Mouse (Mus musculus) myocyte (in vitro differentiated cells): Measurements from ENCODE around the gene Mutyh. TPM values are rescaled to one million over a fixed set of nuclear protein-coding genes. Genes with fewer than 3 reads are reported as not detected.

Experiments
- H3K27me3 ChIP-seq: one replicate; pipeline ENCODE4 v1.6.1; 2011; ENCODE audit not compliant: control insufficient read depth, insufficient read depth, insufficient read length
- H3K36me3 ChIP-seq: one replicate; pipeline ENCODE4 v1.6.1; 2011; ENCODE audit not compliant: control insufficient read depth, insufficient read depth
- H3K4me2 ChIP-seq: one replicate; pipeline ENCODE4 v1.6.1; 2011; ENCODE audit warnings: low read depth, control low read depth
- H3K4me3 ChIP-seq: one replicate; pipeline ENCODE4 v1.5.1; 2011; ENCODE audit warnings: mild to moderate bottlenecking, control low read depth, moderate library complexity
- H3K79me2 ChIP-seq: one replicate; pipeline ENCODE4 v1.6.1; 2011; ENCODE audit not compliant: control insufficient read depth, insufficient read depth
- H3ac ChIP-seq: one replicate; pipeline ENCODE4 v1.6.1; 2011; ENCODE audit not compliant: control insufficient read depth, insufficient read length
- CEBPB ChIP-seq: IDR thresholded peaks from 2 replicates; pipeline ENCODE4 v1.6.1; 2011; ENCODE audit warnings: mild to moderate bottlenecking, moderate library complexity; ENCODE audit not compliant: poor library complexity, insufficient read depth, severe bottlenecking
- E2F4 ChIP-seq: IDR thresholded peaks from one replicate; pipeline ENCODE4 v1.6.1; 2011; ENCODE audit warnings: mild to moderate bottlenecking, control low read depth, moderate library complexity; ENCODE audit not compliant: insufficient read depth
- MAX ChIP-seq: IDR thresholded peaks from one replicate; pipeline ENCODE4 v1.6.1; 2011; ENCODE audit warnings: low read depth, mild to moderate bottlenecking, control low read depth
- MYOD1 ChIP-seq, 3 experiments: IDR thresholded peaks; one replicate each; pipeline ENCODE4 v1.6.1; 2011; ENCODE audit warnings: control low read depth in 2 of 3, low read depth in 2 of 3, mild to moderate bottlenecking in 2 of 3, moderate library complexity in 1 of 3; ENCODE audit not compliant: insufficient read length in 2 of 3, control insufficient read depth in 1 of 3
- MYOG ChIP-seq, 3 experiments: IDR thresholded peaks; one replicate each; pipeline ENCODE4 v1.6.1; 2011; ENCODE audit warnings: control low read depth in 2 of 3, low read depth in 2 of 3, mild to moderate bottlenecking in 2 of 3; ENCODE audit not compliant: insufficient read length in 2 of 3, control insufficient read depth in 1 of 3, insufficient read depth in 1 of 3
- POLR2A ChIP-seq: IDR thresholded peaks from one replicate; pipeline ENCODE4 v1.6.1; 2011; ENCODE audit warnings: low read depth, mild to moderate bottlenecking, control low read depth, moderate library complexity; ENCODE audit not compliant: insufficient read length
- POLR2AphosphoS2 ChIP-seq: IDR thresholded peaks from one replicate; pipeline ENCODE4 v1.6.1; 2011; ENCODE audit warnings: low read depth, control low read depth; ENCODE audit not compliant: insufficient read length
- REST ChIP-seq: IDR thresholded peaks from one replicate; pipeline ENCODE4 v1.6.1; 2011; ENCODE audit warnings: mild to moderate bottlenecking, control low read depth, moderate library complexity; ENCODE audit not compliant: insufficient read depth, insufficient read length
- SRF ChIP-seq: IDR thresholded peaks from one replicate; pipeline ENCODE4 v1.6.1; 2011; ENCODE audit warnings: low read depth; ENCODE audit not compliant: control insufficient read depth, insufficient read length
- TCF12 ChIP-seq: IDR thresholded peaks from one replicate; pipeline ENCODE4 v1.6.1; 2011; ENCODE audit warnings: mild to moderate bottlenecking, control low read depth; ENCODE audit not compliant: poor library complexity, insufficient read depth, severe bottlenecking
- TCF3 ChIP-seq: IDR thresholded peaks from one replicate; pipeline ENCODE4 v1.6.1; 2011; ENCODE audit warnings: low read depth, control low read depth; ENCODE audit not compliant: insufficient read length
- USF1 ChIP-seq: IDR thresholded peaks from one replicate; pipeline ENCODE4 v1.6.1; 2011; ENCODE audit warnings: low read depth, mild to moderate bottlenecking, control low read depth, moderate library complexity
- polyA plus RNA-seq: library from polyadenylated mRNA; unstranded; fragments of >200 nt; fragmentation: generic; extraction: Trizol; gene quantifications from one replicate; pipeline ENCODE4 v1.2.1, GENCODE M21; 2012; ENCODE audit warnings: missing spikeins

Mutyh gene
- 3.4 TPM for polyA plus RNA-seq

- peak within 1 kb of the TSS; percentile 53 for H3ac ChIP-seq
- peaks cover 19% of the 10 kb centered on the region for H3K36me3 ChIP-seq
- peak; percentile 92 for TF ChIP-seq POLR2AphosphoS2
- TF ChIP-seq USF1: no peak
- peak; percentile 86 for TF ChIP-seq E2F4
- no peak for TF ChIP-seq SRF
- peak; percentile 87 for TF ChIP-seq POLR2A
- peak in 1 of 3 experiments; percentile 6 for TF ChIP-seq MYOG (IDR thresholded peaks at IDR 0.05; ENCODE audit: control insufficient read depth in 1 of 3, insufficient read depth in 1 of 3, insufficient read length in 2 of 3, low read depth in 2 of 3)
These were observed at the start of gene Mutyh, which contains the start of gene Toe1 for GRCm38 (mm10) chr4:116807197-116808129. Gene Mutyh (plus strand): TSS chr4:116807723. Gene Toe1 (minus strand): TSS chr4:116807640.

DNA sequence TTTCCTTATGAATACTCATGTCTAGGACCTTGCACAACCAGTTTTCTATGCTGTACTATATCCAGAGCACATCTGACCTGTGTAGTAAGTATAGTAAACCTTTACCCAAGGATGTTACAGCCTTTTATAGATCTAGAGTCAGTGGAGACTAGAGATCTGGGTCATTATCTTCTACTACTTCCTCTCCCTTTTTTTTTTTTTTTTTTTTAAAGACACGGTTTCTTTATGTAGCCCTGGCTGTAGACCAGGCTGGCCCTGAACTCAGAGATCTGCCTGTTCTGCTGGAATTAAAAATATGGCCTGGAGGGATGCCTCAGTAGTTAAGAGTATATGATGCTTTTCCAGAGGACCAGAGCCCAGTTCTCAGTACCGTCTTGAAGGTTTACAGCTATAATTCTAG is 45.6 kb upstream of the Mutyh start:
- H3K4me3 ChIP-seq: no peak overlapping the region

More at GRCm38 (mm10) chr4:116807197-116808129, at the start of gene Mutyh, which contains the start of gene Toe1:
- H3K4me2 ChIP-seq: peak within 1 kb of the TSS; percentile 95
- H3K4me3 ChIP-seq: peak within 1 kb of the TSS; percentile 83
- H3K79me2 ChIP-seq: peaks cover 22% of the 10 kb centered on the region
- H3K27me3 ChIP-seq: no peaks in the 10 kb centered on the region

DNA sequence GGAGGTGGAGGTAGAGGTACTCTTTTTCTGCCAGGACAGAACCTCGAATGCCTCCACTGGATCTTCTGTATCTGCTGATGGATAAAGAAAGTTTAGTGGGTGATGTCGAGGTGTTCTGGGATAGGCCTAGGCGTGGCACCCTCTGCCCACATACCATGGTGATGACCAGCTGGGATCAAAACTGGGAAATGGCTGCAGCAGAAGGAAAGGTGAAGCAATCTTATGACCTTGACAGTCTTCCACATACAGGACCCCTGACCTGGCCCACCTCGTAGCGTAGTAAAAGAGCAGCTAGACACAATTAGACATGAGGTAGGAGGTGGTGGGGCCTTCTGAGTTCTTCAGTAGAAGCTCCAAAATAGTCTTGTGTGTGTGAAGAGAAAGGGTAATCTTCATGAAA is 43.5 kb upstream of the Mutyh start:
- Histone ChIP-seq H3K27me3 (no peaks in the 10 kb centered on the region), H3K4me3 (no peak overlapping the region), H3K4me2 (no peak overlapping the region), H3ac (no peak overlapping the region), H3K36me3 (no peaks in the 10 kb centered on the region), H3K79me2 (no peaks in the 10 kb centered on the region)
- TF ChIP-seq MYOG (IDR thresholded peaks at IDR 0.05; ENCODE audit: control insufficient read depth in 1 of 3, insufficient read depth in 1 of 3, insufficient read length in 2 of 3, low read depth in 2 of 3): no peak
- no peak for TF ChIP-seq TCF12
- TF ChIP-seq REST: no peak
- TF ChIP-seq USF1: no peak
- TF ChIP-seq POLR2A: no peak
- TF ChIP-seq SRF: no peak
- TF ChIP-seq CEBPB: no peak
- TF ChIP-seq MAX: no peak
- TF ChIP-seq MYOD1 (IDR thresholded peaks at IDR 0.05; ENCODE audit: control insufficient read depth in 1 of 3, insufficient read length in 2 of 3, low read depth in 2 of 3): no peak

More for the DNA sequence above, 45.6 kb upstream of the Mutyh start:
- TF ChIP-seq CEBPB (no peak), MYOD1 (IDR thresholded peaks at IDR 0.05; ENCODE audit: control insufficient read depth in 1 of 3, insufficient read length in 2 of 3, low read depth in 2 of 3) (no peak)
- H3K27me3 ChIP-seq: no peaks in the 10 kb centered on the region
- H3K79me2 ChIP-seq: no peaks in the 10 kb centered on the region
- H3K4me2 ChIP-seq: no peak overlapping the region
- no peak overlapping the region for H3ac ChIP-seq
- no peaks in the 10 kb centered on the region for H3K36me3 ChIP-seq

GRCm38 (mm10) chr4:116768510-116768909 is 39.0 kb upstream of the Mutyh start:
- H3K79me2 ChIP-seq: no peaks in the 10 kb centered on the region
- H3K4me3 ChIP-seq: no peak overlapping the region
- no peak overlapping the region for H3K4me2 ChIP-seq
- H3K27me3 ChIP-seq: no peaks in the 10 kb centered on the region
- TF ChIP-seq SRF: no peak
- TF ChIP-seq POLR2A: no peak
- no peak for TF ChIP-seq REST
- TF ChIP-seq CEBPB: no peak
- TF ChIP-seq USF1: no peak
- TF ChIP-seq TCF12: no peak
- no peak for TF ChIP-seq MYOD1 (IDR thresholded peaks at IDR 0.05; ENCODE audit: control insufficient read depth in 1 of 3, insufficient read length in 2 of 3, low read depth in 2 of 3)
- TF ChIP-seq TCF3: no peak
- no peak overlapping the region for H3ac ChIP-seq
- no peaks in the 10 kb centered on the region for H3K36me3 ChIP-seq

GRCm38 (mm10) chr4:116769060-116769459 is 38.5 kb upstream of the Mutyh start:
- Histone ChIP-seq H3ac (no peak overlapping the region), H3K4me2 (peak overlapping the region; percentile 37), H3K4me3 (no peak overlapping the region), H3K27me3 (no peaks in the 10 kb centered on the region), H3K36me3 (no peaks in the 10 kb centered on the region), H3K79me2 (no peaks in the 10 kb centered on the region)
- TF ChIP-seq TCF12: no peak
- no peak for TF ChIP-seq POLR2A
- TF ChIP-seq USF1: no peak
- TF ChIP-seq REST: no peak
- TF ChIP-seq TCF3: no peak
- no peak for TF ChIP-seq CEBPB
- no peak for TF ChIP-seq POLR2AphosphoS2
- no peak for TF ChIP-seq MYOG (IDR thresholded peaks at IDR 0.05; ENCODE audit: control insufficient read depth in 1 of 3, insufficient read depth in 1 of 3, insufficient read length in 2 of 3, low read depth in 2 of 3)
- no peak for TF ChIP-seq MYOD1 (IDR thresholded peaks at IDR 0.05; ENCODE audit: control insufficient read depth in 1 of 3, insufficient read length in 2 of 3, low read depth in 2 of 3)
- TF ChIP-seq MAX: no peak
- TF ChIP-seq SRF: no peak
- no peak for TF ChIP-seq E2F4
